Mouse (Mus musculus): ENCODE measurements around the gene Tmco4. TPM values are rescaled to one million over a fixed set of nuclear protein-coding genes. Genes with fewer than 3 reads are reported as not detected.
A peak's percentile ranks its signal among the peaks of the same experiment; 100 is the strongest.

Gene Tmco4
- polyA plus RNA-seq, 1 experiment from 2014 or later = 1.1 TPM

DNA sequence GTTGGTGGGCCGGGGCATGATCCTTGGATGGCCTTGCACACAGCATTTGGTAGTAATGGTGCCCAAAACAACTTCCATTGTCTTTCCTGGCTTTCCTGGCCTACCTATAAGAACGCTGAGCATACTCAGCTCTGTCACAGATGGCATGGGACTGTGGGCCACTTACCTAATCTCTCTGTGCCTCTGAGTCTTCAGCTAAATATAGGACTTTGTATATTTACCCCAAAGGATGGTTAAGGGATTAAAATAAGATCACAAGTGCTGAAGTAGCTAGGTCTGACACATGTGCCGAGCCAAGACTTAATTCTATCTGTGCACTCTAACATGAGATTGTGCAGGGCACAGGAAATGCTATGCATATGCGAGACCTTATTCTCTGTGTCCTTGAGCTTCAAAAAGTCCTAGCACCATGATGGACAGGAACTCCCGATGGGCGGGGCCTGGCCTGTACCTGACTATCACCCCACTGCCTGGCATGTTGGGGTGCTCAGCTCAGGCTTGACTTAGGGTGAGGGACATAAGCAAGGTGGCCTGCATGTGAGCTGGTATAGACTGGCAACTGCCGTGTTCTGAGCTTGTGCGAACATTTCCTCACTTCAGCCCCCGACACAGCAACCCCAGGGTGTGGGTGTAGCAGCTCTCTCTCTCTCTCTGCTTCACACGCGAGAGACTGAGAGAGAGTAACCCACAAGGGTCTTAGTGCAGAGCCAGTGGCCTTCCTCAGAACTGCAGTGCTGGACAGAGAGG lies 60.7 kb downstream of the Tmco4 start:
- H3K9me3 ChIP-seq (replicated peaks) = no peaks in the 10 kb centered on the region
- no peak overlapping the region for H3K4me2 ChIP-seq (replicated peaks)
- H3K4me3 ChIP-seq = no peak overlapping the region
- no peak overlapping the region for H3K27ac ChIP-seq
- H3K9ac ChIP-seq = no peak overlapping the region
- H3K27me3 ChIP-seq = no peaks in the 10 kb centered on the region
- 86% methylated on average over 11 of the region's 11 CpGs for WGBS
- ATAC-seq (ENCODE audit: low FRiP score) = no peak
- H3K4me1 ChIP-seq = peaks cover 11% of the 10 kb centered on the region
- no peaks in the 10 kb centered on the region for H3K36me3 ChIP-seq

DNA sequence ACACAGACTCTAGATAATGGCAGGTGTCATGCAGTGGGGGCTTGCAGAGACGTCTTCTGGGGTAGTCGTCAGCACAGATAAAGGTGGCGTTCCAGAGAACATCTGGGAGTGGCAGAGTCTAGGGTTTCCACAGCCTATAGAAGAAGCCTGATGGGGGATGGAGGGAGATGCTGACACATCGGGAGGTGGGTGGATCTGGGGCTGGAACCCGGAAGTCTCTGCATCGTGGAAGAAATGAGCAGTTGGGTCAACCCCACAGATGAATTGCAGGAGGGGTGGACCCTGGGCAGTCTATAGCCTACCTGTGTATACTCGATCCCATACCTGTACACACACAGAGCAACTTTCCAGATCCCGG lies 61.3 kb downstream of the Tmco4 start:
- WGBS = 82% methylated on average over 8 of the region's 8 CpGs
- Histone ChIP-seq H3K27me3 (no peaks in the 10 kb centered on the region), H3K9me3 (replicated peaks) (no peaks in the 10 kb centered on the region)

DNA sequence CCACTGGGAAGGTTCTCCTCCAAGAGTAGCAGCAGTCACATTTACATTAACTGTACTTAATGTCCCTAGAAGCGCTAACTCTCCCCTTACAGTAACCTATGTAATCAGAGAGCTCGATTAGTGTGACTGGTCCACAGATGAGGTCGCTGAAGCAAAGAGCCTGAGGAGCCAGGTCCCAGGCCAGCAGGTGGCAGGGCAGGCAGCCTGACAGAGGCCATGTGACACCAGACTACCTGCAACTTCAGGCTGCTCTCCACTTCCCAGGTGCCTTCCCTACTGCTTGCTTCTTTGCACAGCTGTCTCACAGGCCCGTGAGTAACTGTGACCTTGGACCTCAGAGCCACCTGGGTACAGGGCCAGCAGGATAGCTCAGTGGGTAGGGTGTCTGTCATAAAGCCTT lies 61.9 kb downstream of the Tmco4 start:
- no peak for ATAC-seq (ENCODE audit: low FRiP score)
- WGBS = 51% methylated on average over 4 of the region's 4 CpGs
- H3K27me3 ChIP-seq = no peaks in the 10 kb centered on the region; the same call in 1 of the 2 replicates
- no peak overlapping the region for H3K9ac ChIP-seq
- no peak overlapping the region for H3K4me3 ChIP-seq
- no peaks in the 10 kb centered on the region for H3K36me3 ChIP-seq
- no peak overlapping the region for H3K27ac ChIP-seq
- no peaks in the 10 kb centered on the region for H3K9me3 ChIP-seq (replicated peaks)
- no peak overlapping the region for H3K4me2 ChIP-seq (replicated peaks)
- peaks cover 18% of the 10 kb centered on the region for H3K4me1 ChIP-seq

More for the DNA sequence above, 61.3 kb downstream of the Tmco4 start:
- no peaks in the 10 kb centered on the region for H3K36me3 ChIP-seq
- H3K4me1 ChIP-seq = peaks cover 16% of the 10 kb centered on the region
- no peak for ATAC-seq (ENCODE audit: low FRiP score)
- no peak overlapping the region for H3K4me3 ChIP-seq
- no peak overlapping the region for H3K4me2 ChIP-seq (replicated peaks)
- H3K27ac ChIP-seq = no peak overlapping the region
- H3K9ac ChIP-seq = no peak overlapping the region

DNA sequence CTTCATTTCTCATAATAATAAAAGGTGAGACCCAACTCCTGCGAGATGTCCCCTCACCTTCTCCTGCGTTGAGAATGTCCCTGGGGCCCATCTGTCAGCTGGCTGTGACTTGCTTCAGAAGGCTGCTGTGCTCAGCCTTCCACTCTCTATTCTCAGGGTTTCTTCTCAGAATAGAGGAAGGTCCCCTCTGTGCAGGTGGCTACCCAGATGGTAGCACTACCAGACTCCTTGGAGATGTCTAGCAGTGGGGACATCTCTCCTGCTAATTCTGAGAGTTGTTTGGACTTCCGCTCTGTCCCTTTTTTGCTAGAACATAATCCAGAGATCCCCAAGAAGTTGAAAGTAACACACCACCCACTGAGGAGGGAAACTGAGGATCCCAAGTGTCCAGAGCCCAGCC lies 62.3 kb downstream of the Tmco4 start:
- no peak overlapping the region for H3K9ac ChIP-seq
- no peak overlapping the region for H3K4me3 ChIP-seq
- WGBS = 93% methylated on average over 3 of the region's 3 CpGs
- peaks cover 20% of the 10 kb centered on the region for H3K4me1 ChIP-seq
- no peaks in the 10 kb centered on the region for H3K9me3 ChIP-seq (replicated peaks)
- no peak overlapping the region for H3K27ac ChIP-seq
- no peaks in the 10 kb centered on the region for H3K36me3 ChIP-seq
- no peak for ATAC-seq (ENCODE audit: low FRiP score)
- no peak overlapping the region for H3K4me2 ChIP-seq (replicated peaks)
- no peaks in the 10 kb centered on the region; the same call in 1 of the 2 replicates for H3K27me3 ChIP-seq

DNA sequence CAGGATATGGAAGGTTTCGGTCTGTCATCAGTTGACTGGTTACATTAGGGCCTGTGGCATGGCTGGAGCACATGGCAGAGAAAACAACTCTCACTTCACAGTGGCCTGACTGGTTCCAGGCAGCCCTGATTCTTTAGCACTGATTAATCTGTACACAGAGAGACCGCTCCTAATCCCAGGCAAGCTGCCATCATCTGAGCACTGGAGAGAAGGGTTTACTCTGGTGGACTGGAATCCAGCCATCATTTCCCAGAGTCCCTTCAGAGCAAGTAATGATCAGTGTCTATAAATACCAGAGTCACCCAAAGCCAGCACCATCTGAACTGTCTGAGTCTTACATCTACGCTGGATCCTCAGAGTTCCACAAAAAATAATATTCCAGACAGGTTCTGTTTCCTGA lies 63.1 kb downstream of the Tmco4 start:
- WGBS = 96% methylated on average over 3 of the region's 3 CpGs
- H3K27me3 ChIP-seq = no peaks in the 10 kb centered on the region; the same call in 1 of the 2 replicates
- no peak overlapping the region for H3K9ac ChIP-seq
- H3K36me3 ChIP-seq = no peaks in the 10 kb centered on the region
- H3K9me3 ChIP-seq (replicated peaks) = no peaks in the 10 kb centered on the region
- H3K27ac ChIP-seq = no peak overlapping the region
- H3K4me1 ChIP-seq = peaks cover 29% of the 10 kb centered on the region
- no peak overlapping the region for H3K4me3 ChIP-seq
- ATAC-seq (ENCODE audit: low FRiP score) = no peak
- H3K4me2 ChIP-seq (replicated peaks) = no peak overlapping the region

DNA sequence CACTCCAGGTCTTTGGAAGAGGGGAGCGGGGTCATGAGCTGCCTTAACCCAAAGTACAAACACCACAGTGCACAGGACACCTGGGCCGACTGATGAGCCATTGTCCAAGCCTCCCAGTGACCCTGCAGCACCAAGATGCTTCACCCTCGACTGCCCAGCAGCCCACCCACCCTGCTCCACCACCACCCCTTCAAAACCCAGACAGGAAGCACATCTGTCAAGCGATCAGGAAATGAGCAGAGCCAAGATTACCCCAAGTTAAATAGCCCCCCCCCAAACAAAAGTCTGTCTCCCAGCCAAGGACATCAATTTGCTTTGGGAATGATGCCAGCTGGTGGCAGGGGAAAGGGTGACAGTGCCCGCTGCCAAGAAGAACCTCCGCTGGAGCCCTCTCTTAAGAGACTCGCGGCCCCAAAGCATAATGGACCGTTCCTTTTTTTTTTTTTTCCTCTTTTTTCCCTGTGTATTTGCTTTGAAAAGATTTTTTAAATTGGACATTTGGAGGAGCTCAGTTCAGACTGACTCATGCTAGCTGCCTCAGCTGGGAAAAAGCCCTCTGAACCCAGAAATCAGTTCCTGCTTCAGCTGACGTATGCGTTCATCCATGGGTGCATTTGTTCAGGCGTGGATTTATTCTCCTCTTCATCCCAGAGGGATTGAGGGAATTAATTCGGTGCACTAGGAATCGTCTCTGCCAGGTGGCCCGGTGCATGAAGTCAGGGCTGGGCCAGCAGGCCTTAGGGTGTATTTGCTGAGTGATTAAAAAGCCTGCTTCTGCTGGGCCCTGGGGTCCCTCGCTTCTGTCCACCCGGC lies 65.3 kb downstream of the Tmco4 start:
- H3K27me3 ChIP-seq = peaks cover 3% of the 10 kb centered on the region
- peaks cover 30% of the 10 kb centered on the region for H3K4me1 ChIP-seq
- no peak overlapping the region for H3K4me3 ChIP-seq
- H3K4me2 ChIP-seq (replicated peaks) = no peak overlapping the region
- H3K9me3 ChIP-seq (replicated peaks) = no peaks in the 10 kb centered on the region
- no peak for ATAC-seq (ENCODE audit: low FRiP score)
- H3K36me3 ChIP-seq = no peaks in the 10 kb centered on the region
- H3K9ac ChIP-seq = 0 out of 2 replicates have a peak overlapping the region, but pooled peaks have one; percentile 27
- H3K27ac ChIP-seq = peak overlapping the region; percentile 25; the same call in 1 of the 2 replicates
- WGBS = 54% methylated on average over 17 of the region's 17 CpGs

DNA sequence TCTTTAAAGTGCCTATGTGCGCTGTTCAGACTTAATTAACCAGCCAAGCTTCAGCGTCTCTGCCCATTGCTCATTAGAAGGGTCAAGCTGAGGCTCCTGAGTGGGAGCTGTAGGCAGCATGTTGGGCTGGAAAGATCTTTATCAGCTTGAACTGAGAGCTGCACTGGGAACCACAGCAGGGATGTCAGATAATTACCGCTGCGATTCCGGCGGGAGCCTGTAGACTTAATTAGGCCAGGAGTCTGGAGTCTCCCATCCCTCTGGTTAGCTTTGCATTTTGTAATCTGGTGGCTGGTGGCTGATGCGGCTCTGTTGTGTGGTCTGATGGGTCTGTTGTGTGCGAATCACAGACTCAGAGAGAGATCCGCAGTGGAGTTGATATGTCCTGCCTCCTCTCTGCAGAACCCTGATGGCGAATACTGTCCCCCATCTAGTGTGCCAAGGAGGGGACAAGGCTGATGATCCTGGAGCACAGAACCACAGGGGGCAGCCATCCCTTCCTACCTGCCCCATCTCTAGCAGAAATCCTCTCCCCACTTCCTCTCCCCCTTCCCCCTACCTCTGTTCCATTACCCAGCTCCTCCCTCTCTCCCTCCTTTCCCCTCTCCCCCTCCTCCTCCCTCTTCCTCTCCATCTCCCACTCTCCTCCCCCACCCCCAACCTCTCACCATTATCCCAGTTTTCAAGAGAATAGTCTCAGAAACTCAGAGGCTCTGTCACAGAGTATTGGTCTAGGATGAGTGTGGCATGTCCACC lies 67.6 kb downstream of the Tmco4 start:
- H3K36me3 ChIP-seq = no peaks in the 10 kb centered on the region
- peak overlapping the region; percentile 80 for H3K27ac ChIP-seq
- peaks cover 30% of the 10 kb centered on the region for H3K4me1 ChIP-seq
- 0 out of 2 replicates have a peak, but pooled peaks cover 2% of the 10 kb centered on the region for H3K9me3 ChIP-seq (replicated peaks)
- H3K4me2 ChIP-seq (replicated peaks) = peak overlapping the region; percentile 4; the same call in 1 of the 2 replicates
- WGBS = 7% methylated on average over 10 of the region's 10 CpGs
- H3K27me3 ChIP-seq = peaks cover 3% of the 10 kb centered on the region
- ATAC-seq (ENCODE audit: low FRiP score) = peak; percentile 63
- H3K9ac ChIP-seq = peak overlapping the region; percentile 27; the same call in 1 of the 2 replicates
- no peak overlapping the region for H3K4me3 ChIP-seq

DNA sequence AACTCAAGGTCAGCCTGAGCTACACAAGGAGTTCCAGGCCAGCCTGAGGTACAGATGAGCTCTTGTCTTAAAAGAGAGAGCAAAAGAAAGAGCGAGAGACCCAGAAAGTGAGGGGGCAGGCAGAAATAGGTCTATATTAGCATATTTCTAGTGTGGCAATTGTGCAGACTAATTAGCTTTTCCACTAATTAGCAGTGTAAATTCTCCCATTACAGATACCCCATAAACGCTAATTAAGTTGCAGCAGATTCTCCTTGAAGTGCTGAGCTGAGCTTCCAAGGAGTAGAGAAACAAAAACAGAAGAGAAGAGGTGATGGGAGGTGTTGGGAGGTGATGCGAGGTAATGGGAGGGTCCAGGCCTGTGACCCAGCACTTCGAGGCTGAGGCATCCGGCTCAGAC lies 69.9 kb downstream of the Tmco4 start:
- peaks cover 3% of the 10 kb centered on the region for H3K27me3 ChIP-seq
- H3K9ac ChIP-seq = no peak overlapping the region
- 0 out of 2 replicates have a peak, but pooled peaks cover 2% of the 10 kb centered on the region for H3K9me3 ChIP-seq (replicated peaks)
- H3K4me1 ChIP-seq = peaks cover 30% of the 10 kb centered on the region
- H3K27ac ChIP-seq = no peak overlapping the region
- no peak for ATAC-seq (ENCODE audit: low FRiP score)
- no peak overlapping the region for H3K4me2 ChIP-seq (replicated peaks)
- 77% methylated on average over 5 of the region's 5 CpGs for WGBS
- no peaks in the 10 kb centered on the region for H3K36me3 ChIP-seq
- no peak overlapping the region for H3K4me3 ChIP-seq

DNA sequence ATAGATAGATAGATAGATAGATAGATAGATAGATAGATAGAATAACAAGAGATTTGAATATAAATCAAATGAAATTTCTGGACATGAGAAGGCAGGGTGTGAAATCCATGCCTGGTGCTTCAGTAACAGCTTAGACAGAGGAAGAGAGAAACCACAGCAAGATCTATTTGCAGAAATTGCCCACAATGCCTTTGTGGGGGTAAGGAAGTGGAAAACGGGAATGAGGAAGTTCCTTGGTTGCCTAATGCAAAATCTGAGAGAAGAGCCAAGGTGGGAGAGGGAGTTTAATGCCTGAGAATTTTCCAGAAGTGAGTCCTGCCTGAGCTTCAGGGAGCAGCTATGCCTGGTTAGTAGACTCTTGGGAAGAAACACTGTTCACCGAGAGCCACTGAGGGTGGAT lies 70.9 kb downstream of the Tmco4 start:
- H3K9ac ChIP-seq = no peak overlapping the region
- peaks cover 21% of the 10 kb centered on the region for H3K4me1 ChIP-seq
- no peak for ATAC-seq (ENCODE audit: low FRiP score)
- 92% methylated on average over 2 of the region's 2 CpGs for WGBS
- H3K27ac ChIP-seq = no peak overlapping the region
- no peaks in the 10 kb centered on the region for H3K36me3 ChIP-seq
- H3K4me2 ChIP-seq (replicated peaks) = no peak overlapping the region
- H3K9me3 ChIP-seq (replicated peaks) = 0 out of 2 replicates have a peak, but pooled peaks cover 2% of the 10 kb centered on the region
- H3K27me3 ChIP-seq = peaks cover 3% of the 10 kb centered on the region
- no peak overlapping the region for H3K4me3 ChIP-seq

DNA sequence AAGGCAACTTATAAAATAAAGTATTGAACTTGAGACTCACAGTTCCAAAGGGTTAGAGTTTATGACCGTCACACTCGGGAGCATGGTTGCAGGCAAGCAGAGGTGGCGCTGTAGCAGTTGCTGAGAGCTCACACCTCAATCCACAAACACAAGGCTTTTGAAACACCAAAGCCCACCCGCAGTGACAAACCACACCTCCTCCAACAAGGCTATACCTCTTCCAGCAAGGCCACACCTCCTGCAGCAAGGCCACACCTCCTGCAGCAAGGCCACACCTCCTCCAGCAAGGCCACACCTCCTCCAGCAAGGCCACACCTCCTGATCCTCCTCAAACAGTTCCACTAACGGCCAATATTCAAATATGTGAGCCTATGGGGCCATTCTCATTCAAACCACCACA lies 71.9 kb downstream of the Tmco4 start:
- no peaks in the 10 kb centered on the region for H3K36me3 ChIP-seq
- no peak for ATAC-seq (ENCODE audit: low FRiP score)
- H3K4me1 ChIP-seq = peaks cover 16% of the 10 kb centered on the region
- no peak overlapping the region for H3K27ac ChIP-seq
- H3K4me3 ChIP-seq = no peak overlapping the region
- 94% methylated on average over 5 of the region's 5 CpGs for WGBS
- H3K4me2 ChIP-seq (replicated peaks) = no peak overlapping the region
- H3K9me3 ChIP-seq (replicated peaks) = 0 out of 2 replicates have a peak, but pooled peaks cover 2% of the 10 kb centered on the region
- peaks cover 3% of the 10 kb centered on the region for H3K27me3 ChIP-seq
- H3K9ac ChIP-seq = no peak overlapping the region

DNA sequence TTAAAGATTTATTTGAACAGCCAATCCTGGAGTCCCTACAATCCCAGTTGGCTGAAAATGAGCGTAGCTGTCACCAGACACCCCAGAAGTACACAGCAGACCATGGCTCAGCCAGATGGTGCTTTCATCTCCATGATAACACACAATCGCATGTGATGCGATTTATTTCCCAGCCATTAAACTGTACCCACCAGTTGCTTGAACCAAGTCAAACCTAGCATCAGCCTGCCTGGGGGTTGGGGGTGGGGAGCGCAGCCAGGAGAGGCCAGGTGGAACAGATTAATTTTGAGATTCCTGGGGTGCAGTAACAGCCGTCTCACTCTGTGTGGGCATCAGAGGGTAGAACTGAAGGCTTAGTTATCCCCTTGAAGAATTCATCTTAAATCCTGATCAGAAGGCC lies 73.7 kb downstream of the Tmco4 start:
- no peak overlapping the region for H3K9ac ChIP-seq
- no peak overlapping the region for H3K4me2 ChIP-seq (replicated peaks)
- ATAC-seq (ENCODE audit: low FRiP score) = no peak
- H3K9me3 ChIP-seq (replicated peaks) = 0 out of 2 replicates have a peak, but pooled peaks cover 2% of the 10 kb centered on the region
- 80% methylated on average over 5 of the region's 5 CpGs for WGBS
- no peak overlapping the region for H3K27ac ChIP-seq
- H3K27me3 ChIP-seq = peaks cover under 1% of the 10 kb centered on the region; the same call in 1 of the 2 replicates
- H3K4me3 ChIP-seq = no peak overlapping the region
- no peaks in the 10 kb centered on the region for H3K36me3 ChIP-seq
- peaks cover 3% of the 10 kb centered on the region; the same call in 1 of the 2 replicates for H3K4me1 ChIP-seq

DNA sequence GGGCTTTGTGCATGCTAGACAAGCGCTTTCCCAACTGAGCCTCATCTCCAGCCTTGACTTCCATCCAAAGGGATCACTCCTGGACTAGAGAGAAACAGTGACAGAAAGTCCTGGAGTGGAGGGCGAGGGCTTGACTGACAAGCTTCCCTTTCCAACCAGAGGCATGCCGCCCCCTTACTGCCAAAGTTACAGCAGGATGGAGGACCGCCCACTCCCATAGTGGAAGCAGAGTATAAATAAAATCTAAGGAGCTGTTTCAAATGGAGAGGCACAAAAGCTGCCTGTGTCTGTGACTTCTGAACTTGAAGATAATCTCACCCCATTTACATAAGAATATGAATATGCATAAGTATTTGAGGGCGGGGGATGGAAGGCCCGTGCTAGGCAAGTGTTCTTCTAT lies 75.8 kb downstream of the Tmco4 start:
- 70% methylated on average over 6 of the region's 6 CpGs for WGBS

More for the DNA sequence above, 75.8 kb downstream of the Tmco4 start:
- Histone ChIP-seq H3K27me3 (0 out of 2 replicates have a peak, but pooled peaks cover 7% of the 10 kb centered on the region), H3K4me1 (peaks cover 8% of the 10 kb centered on the region), H3K4me3 (no peak overlapping the region), H3K36me3 (no peaks in the 10 kb centered on the region), H3K9ac (no peak overlapping the region), H3K9me3 (replicated peaks) (0 out of 2 replicates have a peak, but pooled peaks cover 2% of the 10 kb centered on the region), H3K27ac (no peak overlapping the region), H3K4me2 (replicated peaks) (no peak overlapping the region)
- ATAC-seq (ENCODE audit: low FRiP score) = no peak

All from hindbrain, embryonic 12.5 days (tissue).